Mouse (Mus musculus) forebrain, embryonic 11.5 days (tissue): ENCODE measurements around the gene H2-Ab1. TPM values are rescaled to one million over a fixed set of nuclear protein-coding genes. Genes with fewer than 3 reads are reported as not detected.

Experiments used
- ATAC-seq: fragments of 200-750 bp; cut with Nextera tagmentation; replicated peaks from 2 replicates; pipeline ENCODE4 v1.8.0; 2017; ENCODE audit warnings: moderate TSS enrichment; ENCODE audit not compliant: low FRiP score
- DNase-seq: peaks from one replicate; pipeline ENCODE4 v3.0.0-alpha.2; 2017; ENCODE audit warnings: low spot score
- H3K27ac ChIP-seq: fragments of 300-500 bp; sonication (generic); 2 replicates; pipeline ENCODE4 v1.5.1; 2014; ENCODE audit warnings: low read depth, low read length
- H3K27me3 ChIP-seq: fragments of 300-500 bp; sonication (generic); 2 replicates; pipeline ENCODE4 v1.6.1; 2014; ENCODE audit warnings: mild to moderate bottlenecking, low read length, mixed read lengths; ENCODE audit not compliant: control insufficient read depth, insufficient read depth
- H3K36me3 ChIP-seq: fragments of 300-500 bp; sonication (generic); 2 replicates; pipeline ENCODE4 v1.6.1; 2014; ENCODE audit warnings: mild to moderate bottlenecking, low read length, moderate library complexity, mixed read lengths; ENCODE audit not compliant: control insufficient read depth, insufficient read depth
- H3K4me1 ChIP-seq: fragments of 300-500 bp; sonication (generic); replicated peaks from 2 replicates; pipeline ENCODE4 v1.6.1; 2014; ENCODE audit warnings: low read length, mixed read lengths; ENCODE audit not compliant: control insufficient read depth, insufficient read depth
- H3K4me2 ChIP-seq: fragments of 300-500 bp; sonication (generic); 2 replicates; pipeline ENCODE4 v1.6.1; 2014; ENCODE audit warnings: low read depth, mild to moderate bottlenecking, low read length, moderate library complexity, mixed read lengths; ENCODE audit not compliant: severe bottlenecking
- H3K4me3 ChIP-seq: fragments of 300-500 bp; sonication (generic); 2 replicates; pipeline ENCODE4 v1.5.1; 2014; ENCODE audit warnings: low read depth, low read length
- H3K9ac ChIP-seq: fragments of 300-500 bp; sonication (generic); 2 replicates; pipeline ENCODE4 v1.6.1; 2014; ENCODE audit warnings: low read length
- H3K9me3 ChIP-seq: fragments of 300-500 bp; sonication (generic); 2 replicates; pipeline ENCODE4 v1.6.1; 2016; ENCODE audit warnings: low read length, mixed read lengths; ENCODE audit not compliant: control insufficient read depth
- WGBS: fragments of 180-500 bp; shearing (Covaris S2); extraction: QIAGEN DNeasy Blood & Tissue Kit; methylation state at CpG from one replicate; pipeline ENCODE4 v1.1.7; 2014; 5-methylcytosine and 5-hydroxymethylcytosine counted together
- polyA plus RNA-seq: library from polyadenylated mRNA; unstranded; fragments of >200 nt; fragmentation: Nextera tagmentation; extraction: Ambion mirVana; gene quantifications from 2 replicates; pipeline ENCODE4 v1.2.1, GENCODE M21; 2014

The H2-Ab1 gene
- 3.0 and 3.6 TPM in 2 replicates for polyA plus RNA-seq

DNA sequence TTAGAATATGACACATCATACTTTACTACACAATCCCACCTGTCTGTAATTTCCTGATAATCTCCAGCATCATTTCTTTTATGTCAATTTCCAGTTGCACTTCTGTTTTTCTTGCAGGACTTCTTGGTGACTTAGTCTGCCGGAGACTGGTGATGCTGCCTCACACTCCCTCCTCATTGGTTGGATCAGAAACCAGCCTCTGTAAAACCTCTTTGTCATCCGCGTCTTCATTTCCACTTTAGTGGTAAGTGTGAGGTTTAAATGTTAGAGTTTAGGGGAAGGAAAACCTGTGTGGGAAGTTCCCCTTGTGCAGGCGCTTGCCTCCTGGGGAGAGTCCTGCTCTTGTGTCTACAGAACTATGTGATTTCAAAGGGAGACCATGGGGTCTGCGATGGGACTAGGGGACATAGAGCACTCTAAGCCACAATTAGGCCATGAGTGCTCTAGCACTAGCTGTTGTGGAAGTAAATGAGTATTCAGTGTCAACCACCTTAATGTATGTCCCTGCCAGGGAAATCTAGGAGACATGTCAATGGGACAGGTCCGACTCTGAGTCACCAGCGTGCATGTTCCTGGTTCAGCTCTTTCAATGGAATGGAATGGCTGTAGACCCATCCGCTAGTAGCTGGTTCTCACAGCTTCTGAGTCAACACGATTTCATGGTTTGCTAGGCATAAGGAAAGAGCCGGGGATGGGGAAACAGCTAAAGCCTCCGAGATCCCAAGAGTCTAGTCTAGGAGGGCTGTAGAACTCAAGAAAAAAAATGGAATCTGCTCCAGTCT lies at the start of gene H2-Ab1:
TSS of gene H2-Ab1 (plus strand) at position 96 of the 782 bp plus-strand sequence.
- H3K4me3 ChIP-seq = no peak within 1 kb of the TSS
- WGBS = 76% methylated on average over 11 of the region's 11 CpGs
- no peak within 1 kb of the TSS for H3K9ac ChIP-seq
- H3K36me3 ChIP-seq = no peaks in the 10 kb centered on the region
- no peak within 1 kb of the TSS for H3K4me2 ChIP-seq
- H3K27ac ChIP-seq = no peak within 1 kb of the TSS
- ATAC-seq (no peak), DNase-seq (peak; percentile 66)
- H3K9me3 ChIP-seq = no peaks in the 10 kb centered on the region
- H3K4me1 ChIP-seq = no peaks in the 10 kb centered on the region; the same call in 1 of the 2 replicates
- no peaks in the 10 kb centered on the region for H3K27me3 ChIP-seq

DNA sequence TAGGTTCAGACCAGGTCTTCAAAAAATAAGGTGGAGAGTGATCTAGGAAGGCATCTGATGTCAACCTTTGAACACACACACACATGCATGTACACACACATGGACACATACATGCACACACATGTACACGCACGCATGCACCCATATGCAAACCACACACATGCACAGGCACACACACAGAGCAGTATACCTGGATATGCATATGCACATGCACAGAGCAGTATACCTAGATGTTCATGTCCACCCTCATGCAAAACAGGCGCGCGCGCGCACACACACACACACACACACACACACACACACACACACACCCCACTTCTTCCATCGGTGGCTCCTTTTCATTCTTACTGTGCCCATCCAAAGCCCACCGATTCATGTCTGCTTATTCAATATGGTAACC lies 49.6 kb upstream of the H2-Ab1 start:
- H3K9ac ChIP-seq = no peak overlapping the region
- H3K27me3 ChIP-seq = peaks cover 32% of the 10 kb centered on the region
- no peak overlapping the region for H3K27ac ChIP-seq
- H3K4me1 ChIP-seq = peaks cover 4% of the 10 kb centered on the region
- 96% methylated on average over 9 of the region's 9 CpGs for WGBS
- no peaks in the 10 kb centered on the region for H3K9me3 ChIP-seq
- H3K4me2 ChIP-seq = no peak overlapping the region
- DNase-seq (no peak), ATAC-seq (no peak)
- no peaks in the 10 kb centered on the region for H3K36me3 ChIP-seq
- H3K4me3 ChIP-seq = no peak overlapping the region

DNA sequence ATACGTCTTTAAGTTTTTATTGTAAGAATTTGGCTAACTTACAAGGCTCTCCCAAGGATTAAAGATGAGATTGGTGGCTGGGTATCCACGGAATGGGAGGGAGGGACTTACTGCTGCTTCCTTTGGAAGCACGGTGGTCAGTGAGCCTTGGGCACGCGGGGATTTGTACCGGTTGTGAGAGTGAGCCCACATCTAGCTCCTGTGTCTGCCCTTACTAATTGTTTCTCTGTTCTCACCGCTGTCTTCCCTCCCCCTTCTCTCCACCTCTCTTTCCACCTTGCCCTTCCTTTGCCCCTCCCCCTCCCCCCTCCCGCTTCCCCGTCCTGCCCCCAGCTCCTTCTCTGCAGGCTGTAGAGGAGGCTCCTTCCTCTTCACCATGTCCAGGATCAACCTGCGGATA lies 49.1 kb upstream of the H2-Ab1 start:
- 23% methylated on average over 10 of the region's 10 CpGs for WGBS
- Histone ChIP-seq H3K4me3 (no peak overlapping the region), H3K27ac (no peak overlapping the region), H3K27me3 (peaks cover 31% of the 10 kb centered on the region), H3K4me2 (no peak overlapping the region), H3K9me3 (no peaks in the 10 kb centered on the region), H3K4me1 (peaks cover 4% of the 10 kb centered on the region), H3K36me3 (no peaks in the 10 kb centered on the region), H3K9ac (no peak overlapping the region)
- DNase-seq (no peak), ATAC-seq (no peak)

DNA sequence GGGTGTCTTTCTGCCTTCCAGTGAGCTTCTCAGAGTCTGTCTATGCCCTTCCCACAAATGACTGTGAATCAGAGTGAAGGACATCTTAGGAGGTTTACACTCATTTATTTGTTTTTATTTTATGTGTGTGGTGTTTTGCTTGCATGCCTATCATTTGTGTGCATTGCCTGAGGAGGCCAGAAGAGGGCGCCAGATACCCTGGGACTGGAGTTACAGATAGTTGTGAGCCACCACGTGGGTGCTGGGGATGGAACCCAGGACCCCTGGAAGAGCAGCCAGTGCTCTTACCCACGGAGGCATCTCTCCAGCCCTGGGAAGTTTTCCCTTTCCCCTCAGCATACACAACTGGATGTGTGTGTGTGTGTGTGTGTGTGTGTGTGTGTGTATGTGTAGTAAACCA lies 47.8 kb upstream of the H2-Ab1 start:
- Histone ChIP-seq H3K9me3 (no peaks in the 10 kb centered on the region), H3K27me3 (peaks cover 38% of the 10 kb centered on the region), H3K4me1 (peaks cover 3% of the 10 kb centered on the region), H3K27ac (no peak overlapping the region), H3K4me3 (no peak overlapping the region), H3K36me3 (no peaks in the 10 kb centered on the region), H3K9ac (no peak overlapping the region), H3K4me2 (no peak overlapping the region)
- no peak for ATAC-seq
- 48% methylated on average over 3 of the region's 3 CpGs for WGBS
- DNase-seq = no peak

DNA sequence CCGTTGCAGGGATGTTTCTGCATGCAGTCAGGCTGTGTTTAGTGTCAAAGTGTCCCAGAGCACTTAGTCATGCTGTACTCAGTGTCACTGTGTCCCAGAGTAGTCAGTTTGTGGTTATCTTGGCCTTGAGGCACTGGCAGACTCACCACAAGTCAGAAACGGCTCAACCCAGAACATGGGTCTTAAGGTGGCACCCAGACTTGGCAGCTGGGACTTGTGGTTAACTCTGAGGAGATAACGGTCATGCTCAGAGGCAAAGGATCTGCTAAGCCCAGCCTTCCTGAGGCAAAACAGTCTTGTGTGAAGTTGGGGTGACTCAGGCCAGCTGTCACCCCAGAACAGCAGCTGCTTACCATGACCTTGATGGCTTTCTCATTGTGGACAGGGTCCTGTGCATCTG lies 46.9 kb upstream of the H2-Ab1 start:
- no peak overlapping the region for H3K9ac ChIP-seq
- H3K27me3 ChIP-seq = peaks cover 32% of the 10 kb centered on the region
- H3K27ac ChIP-seq = no peak overlapping the region
- 74% methylated on average over 3 of the region's 3 CpGs for WGBS
- DNase-seq (no peak), ATAC-seq (no peak)
- no peaks in the 10 kb centered on the region for H3K9me3 ChIP-seq
- no peak overlapping the region for H3K4me2 ChIP-seq
- no peaks in the 10 kb centered on the region for H3K4me1 ChIP-seq
- H3K36me3 ChIP-seq = no peaks in the 10 kb centered on the region
- no peak overlapping the region for H3K4me3 ChIP-seq

DNA sequence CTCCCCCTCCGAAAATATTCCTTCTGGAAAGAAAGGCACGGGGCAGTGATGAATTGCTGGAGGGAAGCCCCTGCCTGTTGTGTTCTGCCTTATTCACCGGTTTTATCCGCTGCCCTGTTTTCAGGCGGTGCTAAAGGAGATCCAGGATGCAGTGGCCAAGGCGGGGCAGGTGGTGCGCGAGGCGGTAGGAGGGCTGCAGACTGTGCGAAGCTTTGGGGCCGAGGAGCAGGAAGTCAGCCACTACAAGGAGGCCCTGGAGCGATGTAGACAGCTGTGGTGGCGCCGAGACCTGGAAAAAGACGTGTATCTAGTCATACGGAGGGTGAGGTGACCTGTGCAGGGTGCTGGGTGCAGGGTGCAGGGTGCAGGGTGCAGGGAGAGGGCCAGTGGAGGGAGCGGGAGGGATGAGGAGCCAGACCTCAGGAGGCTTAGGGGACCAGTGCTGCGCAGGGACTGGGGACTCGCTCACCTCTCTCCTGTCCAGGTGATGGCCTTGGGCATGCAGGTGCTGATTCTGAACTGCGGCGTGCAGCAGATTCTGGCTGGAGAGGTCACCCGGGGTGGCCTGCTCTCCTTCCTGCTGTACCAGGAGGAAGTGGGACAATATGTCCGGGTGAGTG lies 45.6 kb upstream of the H2-Ab1 start:
- Histone ChIP-seq H3K27ac (no peak overlapping the region), H3K4me1 (no peaks in the 10 kb centered on the region), H3K27me3 (peaks cover 27% of the 10 kb centered on the region), H3K4me2 (no peak overlapping the region), H3K9ac (no peak overlapping the region), H3K4me3 (no peak overlapping the region), H3K36me3 (no peaks in the 10 kb centered on the region), H3K9me3 (no peaks in the 10 kb centered on the region)
- WGBS = 21% methylated on average over 23 of the region's 23 CpGs
- no peak for ATAC-seq
- DNase-seq = no peak

DNA sequence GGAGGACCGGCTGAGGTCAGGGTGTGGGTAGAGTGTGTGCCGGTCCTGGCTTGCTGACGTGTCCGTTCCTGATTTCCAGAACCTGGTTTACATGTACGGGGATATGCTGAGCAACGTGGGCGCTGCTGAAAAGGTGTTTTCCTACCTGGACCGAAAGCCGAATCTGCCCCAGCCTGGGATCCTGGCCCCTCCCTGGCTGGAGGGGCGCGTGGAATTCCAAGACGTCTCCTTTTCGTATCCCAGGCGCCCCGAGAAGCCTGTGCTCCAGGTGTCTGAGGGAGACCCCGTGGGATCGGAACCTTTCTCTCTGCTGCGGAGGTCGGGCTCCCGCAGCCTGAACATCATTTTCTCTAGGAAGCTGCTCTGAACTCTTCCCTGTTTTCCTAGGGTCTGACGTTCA lies 43.6 kb upstream of the H2-Ab1 start:
- WGBS = 34% methylated on average over 21 of the region's 21 CpGs
- Histone ChIP-seq H3K4me3 (no peak overlapping the region), H3K4me2 (no peak overlapping the region)

DNA sequence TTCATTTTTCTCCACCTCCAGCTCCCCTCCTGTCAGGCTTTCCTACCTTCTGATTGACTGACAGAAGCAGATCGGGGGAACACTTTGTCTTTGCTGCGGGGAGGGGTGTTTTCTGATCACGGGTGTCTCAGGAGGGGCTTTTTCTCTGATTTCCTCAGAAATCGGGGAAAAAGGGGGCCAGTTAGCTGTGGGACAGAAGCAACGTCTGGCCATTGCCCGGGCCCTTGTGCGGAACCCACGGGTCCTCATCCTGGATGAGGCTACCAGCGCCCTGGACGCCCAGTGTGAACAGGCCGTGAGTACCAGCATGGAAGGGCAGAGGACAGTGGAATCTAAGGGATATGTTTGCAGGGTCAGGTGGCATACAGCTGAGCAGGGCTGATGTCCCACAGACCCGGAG lies 42.3 kb upstream of the H2-Ab1 start:
- 86% methylated on average over 12 of the region's 12 CpGs for WGBS
- no peaks in the 10 kb centered on the region for H3K4me1 ChIP-seq
- no peak overlapping the region for H3K4me3 ChIP-seq
- peaks cover 27% of the 10 kb centered on the region for H3K27me3 ChIP-seq
- ATAC-seq (no peak), DNase-seq (no peak)
- H3K9ac ChIP-seq = no peak overlapping the region
- H3K36me3 ChIP-seq = no peaks in the 10 kb centered on the region
- no peaks in the 10 kb centered on the region for H3K9me3 ChIP-seq
- no peak overlapping the region for H3K4me2 ChIP-seq
- no peak overlapping the region for H3K27ac ChIP-seq

More for the DNA sequence above, 43.6 kb upstream of the H2-Ab1 start:
- Histone ChIP-seq H3K9me3 (no peaks in the 10 kb centered on the region), H3K4me1 (no peaks in the 10 kb centered on the region), H3K9ac (no peak overlapping the region), H3K27me3 (peaks cover 27% of the 10 kb centered on the region), H3K27ac (no peak overlapping the region), H3K36me3 (no peaks in the 10 kb centered on the region)
- no peak for DNase-seq
- ATAC-seq = no peak
